Mouse (Mus musculus) yolk sac, embryonic 10.5 days (tissue): ENCODE data around the gene Rims1.

ENCODE experiments used
- DNase-seq: peaks from one replicate; pipeline ENCODE4 v3.0.0-alpha.2; 2017; ENCODE audit warnings: low spot score

The Rims1 gene

GRCm38 (mm10) chr1:22579470-22579869 lies 226.3 kb downstream of the Rims1 start:
- DNase-seq, result no peak

GRCm38 (mm10) chr1:22572720-22573119 lies 233.1 kb downstream of the Rims1 start:
- DNase-seq, result no peak

GRCm38 (mm10) chr1:22546273-22546672 lies 259.5 kb downstream of the Rims1 start:
- DNase-seq, result no peak

- DNase-seq, result peak; percentile 62
Observed at GRCm38 (mm10) chr1:22538129-22538528, 267.7 kb downstream of the Rims1 start.

GRCm38 (mm10) chr1:22536776-22537175 lies 269.0 kb downstream of the Rims1 start:
- DNase-seq, result no peak

- DNase-seq, result no peak
Observed at GRCm38 (mm10) chr1:22535049-22535448, 270.7 kb downstream of the Rims1 start.

- DNase-seq, result peak; percentile 44
Observed at GRCm38 (mm10) chr1:22533146-22534096, 272.4 kb downstream of the Rims1 start.

GRCm38 (mm10) chr1:22515103-22515502 lies 290.7 kb downstream of the Rims1 start:
- DNase-seq, result no peak

- DNase-seq, result no peak
Observed at GRCm38 (mm10) chr1:22512421-22512820, 293.4 kb downstream of the Rims1 start.

- DNase-seq, result no peak
Observed at GRCm38 (mm10) chr1:22511614-22512013, 294.2 kb downstream of the Rims1 start.

- no peak for DNase-seq
Observed at GRCm38 (mm10) chr1:22508735-22509615, 296.8 kb downstream of the Rims1 start.

GRCm38 (mm10) chr1:22487270-22487864 lies 318.4 kb downstream of the Rims1 start:
- no peak for DNase-seq

GRCm38 (mm10) chr1:22476220-22476619 lies 329.6 kb downstream of the Rims1 start:
- no peak for DNase-seq

GRCm38 (mm10) chr1:22467033-22467432 lies 338.8 kb downstream of the Rims1 start:
- DNase-seq, result no peak

GRCm38 (mm10) chr1:22466597-22466996 lies 339.2 kb downstream of the Rims1 start:
- no peak for DNase-seq

GRCm38 (mm10) chr1:22424020-22424419 lies 381.8 kb downstream of the Rims1 start:
- no peak for DNase-seq

- peak; percentile 6 for DNase-seq
Observed at GRCm38 (mm10) chr1:22422102-22422501, 383.7 kb downstream of the Rims1 start.

GRCm38 (mm10) chr1:22410173-22410572 lies 395.6 kb downstream of the Rims1 start:
- DNase-seq, result no peak

- DNase-seq, result no peak
Observed at GRCm38 (mm10) chr1:22386361-22386760, 419.4 kb downstream of the Rims1 start.

GRCm38 (mm10) chr1:22377652-22378051 lies 428.1 kb downstream of the Rims1 start:
- DNase-seq, result no peak

- DNase-seq, result no peak
Observed at GRCm38 (mm10) chr1:22377062-22377461, 428.7 kb downstream of the Rims1 start.

GRCm38 (mm10) chr1:22356209-22356608 lies 449.6 kb downstream of the Rims1 start:
- DNase-seq, result no peak
